Mouse (Mus musculus) kidney, postnatal 4 days (tissue): ENCODE measurements at regions not wholly inside any gene's neighbourhood (a gene's known extent, or its start where the extent isn't known, plus 50 kb on each side); places are given as distances from the start of the nearest gene placed in this dataset.
"Not testable (repeated sequence)": the region's sequence is repeated elsewhere in the genome, so short reads cannot be mapped to it uniquely, and the experiment has no call there.

ENCODE experiments used
- DNase-seq, 2 experiments: peaks; one replicate each; pipeline ENCODE4 v3.0.0; 2021; ENCODE audit warnings: mixed read lengths in 2 of 2

GRCm38 (mm10) chr8:30063148-30063547 lies 2615.7 kb downstream of the Poteg start:
- DNase-seq, result no peak

GRCm38 (mm10) chr8:30077726-30078125 lies 2630.3 kb downstream of the Poteg start:
- no peak for DNase-seq

- no peak for DNase-seq
Measured at GRCm38 (mm10) chr8:30127766-30128165, 2680.3 kb downstream of the Poteg start.

- DNase-seq, result no peak
Measured at GRCm38 (mm10) chr8:30134999-30135398, 2687.5 kb downstream of the Poteg start.

- no peak for DNase-seq
Measured at GRCm38 (mm10) chr8:30151181-30151844, 2703.8 kb downstream of the Poteg start.

GRCm38 (mm10) chr8:30152921-30153320 lies 2705.5 kb downstream of the Poteg start:
- no peak for DNase-seq

- no peak for DNase-seq
Measured at GRCm38 (mm10) chr8:30171881-30172280, 2724.4 kb downstream of the Poteg start.

- DNase-seq, result not testable (repeated sequence)
Measured at GRCm38 (mm10) chr8:30202746-30203145, 2755.3 kb downstream of the Poteg start.

GRCm38 (mm10) chr8:30227354-30227753 lies 2779.9 kb downstream of the Poteg start:
- peak in 1 of 2 experiments; percentile 1 for DNase-seq

- DNase-seq, result no peak
Measured at GRCm38 (mm10) chr8:30233266-30233665, 2785.8 kb downstream of the Poteg start.

GRCm38 (mm10) chr8:30251797-30252196 lies 2804.3 kb downstream of the Poteg start:
- no peak for DNase-seq

- DNase-seq, result no peak
Measured at GRCm38 (mm10) chr8:30269949-30270910, 2822.8 kb downstream of the Poteg start.

GRCm38 (mm10) chr8:30289169-30289568 lies 2841.7 kb downstream of the Poteg start:
- DNase-seq, result no peak

- DNase-seq, result no peak
Measured at GRCm38 (mm10) chr8:30331201-30331600, 2883.7 kb downstream of the Poteg start.

GRCm38 (mm10) chr8:30333352-30333751 lies 2885.9 kb downstream of the Poteg start:
- no peak for DNase-seq

- no peak for DNase-seq
Measured at GRCm38 (mm10) chr8:30359464-30359863, 2912.0 kb downstream of the Poteg start.

GRCm38 (mm10) chr8:30365721-30366120 lies 2918.3 kb downstream of the Poteg start:
- no peak for DNase-seq

GRCm38 (mm10) chr8:30391936-30392335 lies 2944.5 kb downstream of the Poteg start:
- no peak for DNase-seq

GRCm38 (mm10) chr8:30439423-30439822 lies 2989.1 kb upstream of the 5930422O12Rik start:
- no peak for DNase-seq

GRCm38 (mm10) chr8:30441821-30442220 lies 2986.7 kb upstream of the 5930422O12Rik start:
- DNase-seq, result no peak

GRCm38 (mm10) chr8:30443874-30444273 lies 2984.6 kb upstream of the 5930422O12Rik start:
- no peak for DNase-seq

GRCm38 (mm10) chr8:30444274-30444673 lies 2984.2 kb upstream of the 5930422O12Rik start:
- no peak for DNase-seq

GRCm38 (mm10) chr8:30458136-30458535 lies 2970.4 kb upstream of the 5930422O12Rik start:
- no peak for DNase-seq

GRCm38 (mm10) chr8:30482956-30483355 lies 2945.6 kb upstream of the 5930422O12Rik start:
- DNase-seq, result no peak
